ENCODE assay signal across 8 mouse cellular contexts in genomic region chr5:144158604-144159003, GRCm38 (mm10). TPM values are rescaled to one million over a fixed set of nuclear protein-coding genes. Genes with fewer than 3 reads are reported as not detected.
A peak's percentile ranks its signal among the peaks of the same experiment; 100 is the strongest.
DNase-seq lines count a peak whose midpoint lies in the region; ATAC-seq lines count a peak whose summit lies in the region.

No protein-coding gene starts in this region.

- 31% methylated on average over 4 of the region's 4 CpGs for WGBS in kidney, embryonic 16.5 days

- H3K4me3 ChIP-seq in kidney, embryonic 16.5 days (ENCODE audit: low read length) = no peak overlapping the region

- DNase-seq in ovary, adult 18-20 months (ENCODE audit: low spot score) = peak; percentile 86
- no peak for DNase-seq in ovary, postnatal 10 days (ENCODE audit: low spot score)
- peak; percentile 61 for DNase-seq in cerebellum, adult 9-10 months
- peak; percentile 83 for DNase-seq in heart, adult 8-10 months (ENCODE audit: low spot score)
- peak; percentile 90 for DNase-seq in lung, postnatal 25 days (ENCODE audit: low spot score)
- DNase-seq in embryo, embryonic 10 days (ENCODE audit: low spot score) = no peak

- H3K27me3 ChIP-seq in kidney, embryonic 16.5 days (ENCODE audit: insufficient read depth, low read length) = no peaks in the 10 kb centered on the region

- peak overlapping the region; percentile 65; the same call in 1 of the 2 replicates for H3K27ac ChIP-seq in kidney, embryonic 16.5 days (ENCODE audit: low read length)

- H3K9me3 ChIP-seq in kidney, embryonic 16.5 days (ENCODE audit: low read length) = no peaks in the 10 kb centered on the region

- peak; percentile 65; the same call in 1 of the 2 replicates for ATAC-seq in kidney, embryonic 16.5 days (ENCODE audit: low FRiP score, low TSS enrichment)
- no peak for ATAC-seq in megakaryocyte, adult 5-6 weeks (ENCODE audit: poor library complexity, severe bottlenecking)

- peaks cover 3% of the 10 kb centered on the region; the same call in 1 of the 2 replicates for H3K4me1 ChIP-seq in kidney, embryonic 16.5 days (ENCODE audit: insufficient read depth, low read length)

- no peak overlapping the region for H3K9ac ChIP-seq in kidney, embryonic 16.5 days (replicated peaks; ENCODE audit: low read length)

- no peak overlapping the region for H3K4me2 ChIP-seq in kidney, embryonic 16.5 days (replicated peaks; ENCODE audit: low read depth, low read length)

- H3K36me3 ChIP-seq in kidney, embryonic 16.5 days (ENCODE audit: insufficient read depth, low read length) = peaks cover 18% of the 10 kb centered on the region; the same call in 1 of the 2 replicates

RNA-seq across cellular contexts. Expression of gene Bhlha15, which starts 31.5 kb away (rescaled TPM):
- total RNA-seq in heart, adult 8-10 months (2022) = under 1 TPM in 1 of 4 experiments, not detected in 3; 0.13 TPM
- 0.55 and 0.74 TPM in 2 replicates for polyA plus RNA-seq in kidney, embryonic 16.5 days (2015; fragmentation: Nextera tagmentation; extraction: Ambion mirVana)
- total RNA-seq in megakaryocyte, adult 5-6 weeks (2015) = 0.07 and 0.16 TPM in 2 replicates
- 0.07 TPM in 1 of 2 replicates, not detected in the other for total RNA-seq in megakaryocyte, adult 5-6 weeks (2017)

RNA-seq across cellular contexts. Expression of gene Lmtk2, which starts 58.4 kb away (rescaled TPM):
- 10 to 100 TPM; 31.3 to 33.3 (median 32.0) TPM for total RNA-seq in heart, adult 8-10 months (2022)
- 5.6 and 6.5 TPM in 2 replicates for polyA plus RNA-seq in kidney, embryonic 16.5 days (2015; fragmentation: Nextera tagmentation; extraction: Ambion mirVana)
- total RNA-seq in megakaryocyte, adult 5-6 weeks (2015) = 13.4 and 15.3 TPM in 2 replicates
- total RNA-seq in megakaryocyte, adult 5-6 weeks (2017) = 11.8 and 16.6 TPM in 2 replicates

Comparison
In these comparisons a context has a peak if more than half of its experiments do, and no peak if none do; other contexts are left out.
1. DNase-seq: peak in ovary, adult 18-20 months (single experiment), cerebellum, adult 9-10 months (single experiment), heart, adult 8-10 months (single experiment) and lung, postnatal 25 days (single experiment); none in ovary, postnatal 10 days (single experiment) and embryo, embryonic 10 days (single experiment).